Mouse (Mus musculus): Measurements from ENCODE around the gene Hdac4. TPM values are rescaled to one million over a fixed set of nuclear protein-coding genes. Genes with fewer than 3 reads are reported as not detected.
A peak's percentile ranks its signal among the peaks of the same experiment; 100 is the strongest.

Gene Hdac4
- 10 to 100 TPM; 45.9 to 95.4 TPM for total RNA-seq (2021)
- long read RNA-seq, experiment 1, full-length matches to known transcripts: 1 of 14 reads
- long read RNA-seq, experiment 1, partial matches to known transcripts: 3 of 14 reads
- long read RNA-seq, experiment 1, other reads (novel, unspliced or antisense): 10 of 14 reads
- long read RNA-seq, experiment 2, partial matches to known transcripts: 18 of 43 reads
- long read RNA-seq, experiment 2, other reads (novel, unspliced or antisense): 24 of 43 reads

DNA sequence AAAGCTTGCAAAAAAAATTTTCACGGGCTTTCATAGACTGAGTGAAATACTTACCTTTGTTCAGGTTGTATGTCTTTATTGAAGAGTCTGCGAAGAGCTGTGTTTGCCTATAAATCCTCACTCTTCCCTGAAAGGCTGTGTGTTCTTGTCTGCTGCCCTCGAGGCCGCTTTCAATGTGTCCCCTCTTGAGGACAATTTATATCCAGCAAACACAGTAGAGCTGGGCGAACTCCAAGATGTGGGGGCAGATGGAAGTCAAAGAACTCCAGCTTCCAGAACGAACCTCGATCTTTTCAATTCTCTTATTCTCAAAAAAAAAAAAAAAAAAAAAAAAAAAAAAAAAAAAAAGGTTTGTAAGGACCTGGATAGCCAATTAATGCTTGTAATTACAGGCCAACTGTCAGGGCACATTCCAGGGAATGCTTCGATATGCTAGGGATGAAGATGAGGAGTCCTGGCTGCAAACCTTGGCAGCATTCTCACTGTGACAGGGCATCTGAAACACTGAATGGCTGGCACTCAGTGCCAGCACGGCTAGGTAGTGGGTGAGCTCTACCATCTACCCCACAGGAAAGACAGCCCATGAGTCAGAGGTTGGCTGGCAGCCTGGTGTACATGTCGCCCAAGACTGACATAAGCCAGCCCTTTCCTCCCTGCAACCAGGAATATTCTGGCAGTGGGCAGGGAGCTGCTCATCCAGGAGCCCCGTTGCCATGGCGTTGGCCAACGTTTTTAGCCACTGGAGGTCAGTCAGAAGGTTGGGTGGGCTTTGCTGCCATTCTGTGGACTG lies at the start of gene Hdac4:
Gene Hdac4 (minus strand): TSS at position 340 of the 790 bp plus-strand sequence.
- peak; percentile 51 to 77 for DNase-seq (ENCODE audit: low spot score in 2 of 2)

- DNase-seq (ENCODE audit: low spot score in 2 of 2): no peak
Measured at GRCm38 (mm10) chr1:92243549-92243948, 48.0 kb upstream of the Hdac4 start.

DNA sequence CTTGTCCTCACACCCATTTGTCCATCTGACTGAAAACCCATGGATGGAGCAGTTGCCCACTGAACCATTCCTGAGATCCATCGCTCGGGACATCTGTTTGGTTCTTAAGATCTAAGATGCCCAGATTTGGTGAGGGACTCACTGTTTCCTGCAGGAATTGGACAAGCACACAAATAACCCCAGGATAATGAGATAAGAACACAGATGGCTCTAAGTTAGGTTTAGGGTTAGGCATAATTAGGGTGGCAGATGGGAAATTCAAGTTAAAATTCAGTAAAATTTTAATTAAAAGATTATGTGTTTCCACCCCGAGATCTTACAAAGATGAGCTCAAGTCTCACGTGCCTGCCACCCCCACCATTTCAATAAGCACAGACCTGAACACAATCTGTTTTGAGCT lies 44.6 kb upstream of the Hdac4 start:
- no peak for DNase-seq (ENCODE audit: low spot score in 2 of 2)

DNA sequence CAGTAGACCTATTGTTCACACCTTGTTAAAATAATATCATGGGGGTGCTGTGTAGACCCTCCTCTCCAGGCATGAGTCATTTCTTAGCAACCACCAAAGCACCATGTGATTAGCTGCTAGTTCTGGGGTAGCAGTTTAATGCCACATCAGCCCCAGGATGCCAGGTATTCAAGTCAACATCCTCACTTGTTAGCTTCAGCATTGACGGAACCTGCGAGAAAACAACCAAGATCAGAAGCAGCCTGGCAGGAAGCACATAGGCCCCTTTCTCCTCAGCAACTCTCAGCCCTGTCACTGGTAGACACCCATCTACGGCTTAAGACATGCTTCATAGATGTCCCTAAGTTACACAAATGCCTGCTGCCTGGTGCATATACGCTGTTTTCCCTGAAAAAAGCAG lies 40.1 kb upstream of the Hdac4 start:
- DNase-seq (ENCODE audit: low spot score in 2 of 2): no peak

GRCm38 (mm10) chr1:92225297-92225696 lies 29.8 kb upstream of the Hdac4 start:
- no peak for DNase-seq (ENCODE audit: low spot score in 2 of 2)

DNA sequence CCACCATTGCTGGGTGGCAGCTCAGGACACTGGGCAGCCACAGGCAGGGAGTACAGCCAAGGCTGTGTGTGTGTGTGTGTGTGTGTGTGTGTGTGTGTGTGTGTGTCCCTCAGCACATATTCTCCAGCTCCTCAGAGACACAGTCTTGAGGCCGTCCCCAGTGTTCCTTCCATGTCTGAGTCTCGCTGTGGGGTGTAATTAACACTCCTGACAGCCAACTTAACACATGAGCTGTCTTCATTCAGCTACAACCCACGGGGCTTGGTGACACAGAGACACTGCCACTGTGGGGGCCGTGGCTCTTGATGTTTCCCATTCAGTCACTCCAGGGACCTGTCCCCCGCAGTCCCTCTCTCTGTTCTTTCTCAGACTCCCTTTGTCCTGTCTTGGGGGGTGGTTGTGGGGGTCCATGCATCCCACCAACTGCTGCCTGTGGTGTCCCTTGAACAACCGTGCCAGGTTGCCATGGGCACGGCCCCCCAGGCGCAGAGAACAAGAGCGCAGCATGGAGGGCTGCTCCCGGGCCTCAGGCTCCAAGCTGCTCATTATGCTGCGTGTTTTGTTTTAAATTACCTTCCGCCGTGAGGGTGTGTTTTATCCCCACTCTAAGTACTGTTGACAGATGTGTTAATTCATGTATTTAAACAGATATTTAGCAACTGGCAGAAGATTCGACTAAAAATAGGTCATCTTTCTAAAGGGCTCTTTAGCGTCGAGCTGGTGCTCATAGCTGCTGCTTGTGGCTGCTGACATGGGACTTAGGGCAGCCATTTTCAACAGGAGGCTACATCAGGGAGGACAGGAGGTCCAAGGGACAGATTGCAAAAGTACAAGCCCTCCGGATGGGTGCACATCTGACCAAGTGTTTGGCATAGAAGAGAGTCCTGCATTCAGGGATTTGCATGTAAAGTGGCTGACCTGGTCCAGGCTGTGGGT lies 28.7 kb upstream of the Hdac4 start:
- no peak for DNase-seq (ENCODE audit: low spot score in 2 of 2)

DNA sequence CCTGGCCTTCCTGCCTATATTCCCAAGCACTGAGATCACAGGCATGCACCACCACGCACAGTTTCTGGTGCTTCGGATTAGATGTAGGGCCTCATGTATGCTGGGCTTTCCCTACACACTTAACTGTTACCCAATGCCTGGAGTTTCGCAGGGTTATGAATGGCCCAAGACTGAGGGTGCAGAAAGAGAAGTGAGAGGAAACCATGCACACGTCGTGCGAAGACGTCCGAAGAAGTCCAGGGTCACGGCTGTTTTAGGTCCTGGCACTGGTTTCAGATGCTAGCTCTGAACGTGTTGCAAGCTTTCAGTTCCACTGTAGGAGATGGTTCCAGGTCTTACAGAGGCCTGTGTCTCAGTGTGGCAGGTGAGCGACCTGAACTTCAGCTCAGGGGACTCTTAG lies 21.2 kb upstream of the Hdac4 start:
- DNase-seq (ENCODE audit: low spot score in 2 of 2): no peak

- DNase-seq (ENCODE audit: low spot score in 2 of 2): no peak
Measured at GRCm38 (mm10) chr1:92215996-92216630, 20.6 kb upstream of the Hdac4 start.

DNA sequence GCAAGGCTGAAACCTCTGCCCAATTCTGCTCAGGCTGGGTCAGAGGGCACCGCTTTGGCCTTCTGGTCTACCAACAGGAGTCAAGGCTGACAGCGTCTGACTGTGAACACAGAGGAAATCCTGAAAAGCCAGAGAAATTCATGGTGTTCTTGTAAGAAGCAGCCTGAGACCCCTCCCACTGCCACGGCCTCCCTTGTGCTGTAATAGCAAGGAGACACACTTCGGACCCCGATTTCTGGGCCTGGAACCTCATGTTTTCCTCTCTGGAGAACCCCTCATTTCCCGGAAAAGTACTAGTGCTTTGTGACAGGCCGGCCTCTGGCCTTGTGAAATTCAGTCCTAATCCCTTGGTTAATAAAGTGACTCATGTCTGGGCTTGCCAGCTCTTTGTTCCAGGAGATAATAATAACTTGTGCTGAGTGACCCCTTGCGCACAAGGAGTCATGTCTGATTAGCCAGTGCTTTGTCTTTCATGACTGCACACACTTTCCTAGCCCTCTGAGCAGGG lies 19.7 kb upstream of the Hdac4 start:
- peak; percentile 36 to 61 for DNase-seq (ENCODE audit: low spot score in 2 of 2)

DNA sequence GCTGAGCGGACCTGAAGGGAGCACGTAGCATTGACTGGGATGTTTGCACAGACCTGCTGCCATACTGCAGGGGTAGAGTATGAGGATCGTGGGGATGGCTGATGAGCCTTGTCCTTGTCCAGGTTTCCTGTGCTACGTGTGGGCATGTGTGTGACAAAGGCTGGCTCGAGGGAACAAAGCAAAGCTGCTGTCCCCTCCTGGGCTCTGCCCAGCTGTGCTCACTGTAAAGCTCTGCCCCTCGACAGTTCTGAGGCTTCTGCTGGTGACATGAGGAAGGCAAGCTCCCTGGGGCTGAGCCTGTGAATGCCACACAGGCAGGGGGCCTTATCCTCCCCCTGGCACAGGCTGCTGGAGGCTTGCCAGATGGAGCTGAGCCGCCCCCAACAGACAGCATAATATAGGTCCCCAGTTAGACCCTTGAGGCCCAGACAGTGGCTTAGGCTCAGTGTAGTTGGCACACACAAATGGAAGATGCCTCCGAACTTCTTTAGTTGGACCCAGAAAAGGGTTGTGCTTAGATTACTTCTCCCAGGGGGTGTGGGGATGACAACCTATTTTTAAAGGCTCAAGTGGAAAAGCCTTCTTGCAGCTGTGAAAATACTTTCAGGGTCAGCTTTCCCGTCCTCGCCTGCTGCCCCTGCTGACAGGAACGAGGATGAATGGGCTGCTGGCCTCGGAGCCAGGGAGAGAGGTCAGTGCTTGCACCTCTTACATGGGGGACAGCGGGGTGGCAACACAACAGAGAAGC lies 16.7 kb upstream of the Hdac4 start:
- DNase-seq (ENCODE audit: low spot score in 2 of 2): peak in 1 of 2 experiments; percentile 40

GRCm38 (mm10) chr1:92202639-92203352 lies 7.3 kb upstream of the Hdac4 start:
- no peak for DNase-seq (ENCODE audit: low spot score in 2 of 2)

GRCm38 (mm10) chr1:92190463-92190862 lies 5.0 kb downstream of the Hdac4 start:
- DNase-seq (ENCODE audit: low spot score in 2 of 2): no peak

GRCm38 (mm10) chr1:92187137-92187536 lies 8.4 kb downstream of the Hdac4 start:
- no peak for DNase-seq (ENCODE audit: low spot score in 2 of 2)

GRCm38 (mm10) chr1:92184600-92184999 lies 10.9 kb downstream of the Hdac4 start:
- DNase-seq (ENCODE audit: low spot score in 2 of 2): no peak

DNA sequence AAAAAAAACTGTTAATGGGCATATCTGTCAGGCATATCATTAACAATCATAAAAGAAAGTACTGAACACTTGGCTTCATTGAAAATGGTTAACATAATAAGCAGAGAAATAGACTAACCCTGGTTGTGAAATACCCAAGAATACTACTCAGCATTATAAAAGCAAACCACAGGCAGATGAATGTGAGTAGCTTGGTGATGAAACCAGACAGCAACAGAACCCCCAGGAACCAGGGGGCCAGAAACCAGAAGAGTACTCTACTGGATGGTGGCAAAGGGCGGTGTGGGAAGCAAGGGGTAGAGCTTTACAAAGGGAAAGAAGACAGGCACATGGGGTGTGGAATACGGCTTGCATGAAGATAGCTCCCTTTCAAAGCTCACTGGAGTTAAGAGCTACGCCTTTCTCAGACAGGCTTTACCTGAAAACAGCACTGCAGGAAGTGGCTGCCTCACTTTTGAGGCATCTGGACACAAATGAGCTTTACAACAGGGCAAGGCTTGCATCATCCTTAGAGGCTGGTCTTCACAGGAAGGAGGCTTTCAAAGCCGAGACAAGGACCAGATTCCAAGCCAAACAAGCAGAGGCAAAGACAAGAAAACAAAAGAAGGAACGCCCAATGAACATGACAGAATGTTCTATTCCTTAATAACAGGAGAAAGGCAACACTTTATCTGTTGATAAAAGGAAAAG lies 12.3 kb downstream of the Hdac4 start:
- DNase-seq (ENCODE audit: low spot score in 2 of 2): no peak

GRCm38 (mm10) chr1:92181970-92182369 lies 13.5 kb downstream of the Hdac4 start:
- no peak for DNase-seq (ENCODE audit: low spot score in 2 of 2)

GRCm38 (mm10) chr1:92180141-92181137 lies 15.1 kb downstream of the Hdac4 start:
- DNase-seq (ENCODE audit: low spot score in 2 of 2): peak; percentile 98 to 99
